Comparison of ENCODE assay signal across 8 mouse cellular contexts in the genomic region with DNA sequence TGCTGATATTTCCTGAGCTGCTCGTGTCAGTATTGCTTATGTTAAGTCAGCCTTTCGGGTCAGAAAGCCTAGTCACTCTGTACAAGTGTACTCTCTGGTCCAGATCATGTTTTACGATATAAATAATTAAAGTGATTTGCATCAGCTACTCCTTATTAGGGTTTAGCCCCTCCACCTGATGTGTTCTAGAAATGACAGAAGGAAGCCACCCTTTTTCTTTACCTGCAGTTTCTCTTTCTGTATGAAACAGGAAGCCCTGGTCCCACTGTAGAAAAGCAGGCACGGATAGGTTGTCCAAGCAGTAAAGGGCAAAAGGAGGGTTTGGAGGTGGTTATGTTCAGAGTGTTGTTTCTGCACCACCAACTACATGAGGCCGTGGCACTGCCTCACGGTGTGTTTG. TPM values are rescaled to one million over a fixed set of nuclear protein-coding genes. Genes with fewer than 3 reads are reported as not detected.
A peak's percentile ranks its signal among the peaks of the same experiment; 100 is the strongest.
DNase-seq lines count a peak whose midpoint lies in the region; ATAC-seq and TF ChIP-seq lines count a peak whose summit lies in the region.

No protein-coding gene starts in this region.

- H3K9me3 ChIP-seq in kidney, embryonic 15.5 days (replicated peaks) = no peaks in the 10 kb centered on the region
- no peaks in the 10 kb centered on the region for H3K9me3 ChIP-seq in midbrain, postnatal 0 days (ENCODE audit: low read length)

- no peak for TF ChIP-seq CTCF in midbrain, postnatal 0 days (IDR thresholded peaks at IDR 0.05)

- no peak overlapping the region for H3K27ac ChIP-seq in kidney, embryonic 15.5 days
- no peak overlapping the region for H3K27ac ChIP-seq in midbrain, postnatal 0 days (ENCODE audit: low read depth, low read length)

- WGBS in kidney, embryonic 15.5 days = 70% methylated on average over 6 of the region's 6 CpGs
- WGBS in midbrain, postnatal 0 days = 76% methylated on average over 6 of the region's 6 CpGs

- ATAC-seq in kidney, embryonic 15.5 days (replicated peaks; ENCODE audit: low FRiP score) = no peak
- no peak for ATAC-seq in midbrain, postnatal 0 days (ENCODE audit: low FRiP score)

- H3K4me2 ChIP-seq in kidney, embryonic 15.5 days = peak overlapping the region; percentile 92
- H3K4me2 ChIP-seq in midbrain, postnatal 0 days (ENCODE audit: low read depth, low read length, poor library complexity, severe bottlenecking) = peak overlapping the region; percentile 89

- peaks cover 63% of the 10 kb centered on the region for H3K36me3 ChIP-seq in kidney, embryonic 15.5 days
- H3K36me3 ChIP-seq in midbrain, postnatal 0 days (ENCODE audit: insufficient read depth, low read length) = peaks cover 27% of the 10 kb centered on the region

- peak overlapping the region; percentile 96; the same call in 1 of the 2 replicates for H3K9ac ChIP-seq in kidney, embryonic 15.5 days
- H3K9ac ChIP-seq in midbrain, postnatal 0 days (replicated peaks; ENCODE audit: low read length, poor library complexity, severe bottlenecking) = no peak overlapping the region

- no peaks in the 10 kb centered on the region for H3K27me3 ChIP-seq in kidney, embryonic 15.5 days
- H3K27me3 ChIP-seq in midbrain, postnatal 0 days (ENCODE audit: insufficient read depth, low read length) = no peaks in the 10 kb centered on the region

- H3K4me1 ChIP-seq in kidney, embryonic 15.5 days = peaks cover 14% of the 10 kb centered on the region
- no peaks in the 10 kb centered on the region; the same call in 1 of the 2 replicates for H3K4me1 ChIP-seq in midbrain, postnatal 0 days (ENCODE audit: insufficient read depth, low read length)

- H3K4me3 ChIP-seq in kidney, embryonic 15.5 days (replicated peaks) = peak overlapping the region; percentile 98
- H3K4me3 ChIP-seq in midbrain, postnatal 0 days (ENCODE audit: low read depth, low read length) = peak overlapping the region; percentile 81; the same call in 1 of the 2 replicates

- no peak for DNase-seq in kidney, postnatal 14 days
- DNase-seq in c-Kit-positive CD71-positive TER-119-negative erythroid progenitor cells, embryonic 14.5 days (ENCODE audit: low read depth) = peak; percentile 25
- DNase-seq in induced T-regulatory cell, adult 2 months (ENCODE audit: low read depth) = peak; percentile 58
- DNase-seq in midbrain, postnatal 0 days (ENCODE audit: low spot score) = no peak
- DNase-seq in adipocyte (ENCODE audit: low spot score) (no peak), MN1 (ENCODE audit: low spot score) (no peak)
- DNase-seq in retina, embryonic 14.5 days (ENCODE audit: low spot score) = no peak

RNA-seq across cellular contexts. Expression of a gene that starts 1.5 kb away (rescaled TPM):
- polyA plus RNA-seq in kidney, embryonic 15.5 days (2015; fragmentation: Nextera tagmentation; extraction: Ambion mirVana) = 14.2 and 15.5 TPM in 2 replicates
- total RNA-seq in midbrain, postnatal 0 days (2014; rRNA removed) = 7.0 and 15.5 TPM in 2 replicates
- 22.1 and 24.7 TPM in 2 replicates for polyA plus RNA-seq in midbrain, postnatal 0 days (2015; fragmentation: Nextera tagmentation; extraction: Ambion mirVana)

RNA-seq across cellular contexts. Expression of a gene that starts 47.1 kb away (rescaled TPM):
- polyA plus RNA-seq in kidney, embryonic 15.5 days (2015; fragmentation: Nextera tagmentation; extraction: Ambion mirVana) = 35.0 and 42.5 TPM in 2 replicates
- 54.5 and 78.4 TPM in 2 replicates for total RNA-seq in midbrain, postnatal 0 days (2014; rRNA removed)
- 48.9 and 55.7 TPM in 2 replicates for polyA plus RNA-seq in midbrain, postnatal 0 days (2015; fragmentation: Nextera tagmentation; extraction: Ambion mirVana)

RNA-seq across cellular contexts. Expression of a gene that starts 47.6 kb away (rescaled TPM):
- polyA plus RNA-seq in kidney, embryonic 15.5 days (2015; fragmentation: Nextera tagmentation; extraction: Ambion mirVana) = 46.9 and 50.3 TPM in 2 replicates
- total RNA-seq in midbrain, postnatal 0 days (2014; rRNA removed) = 163 and 181 TPM in 2 replicates
- polyA plus RNA-seq in midbrain, postnatal 0 days (2015; fragmentation: Nextera tagmentation; extraction: Ambion mirVana) = 135 and 141 TPM in 2 replicates

RNA-seq across cellular contexts. Expression of a gene that starts 58.6 kb away (rescaled TPM):
- polyA plus RNA-seq in kidney, embryonic 15.5 days (2015; fragmentation: Nextera tagmentation; extraction: Ambion mirVana) = 0.49 and 0.71 TPM in 2 replicates
- 43.7 and 50.5 TPM in 2 replicates for total RNA-seq in midbrain, postnatal 0 days (2014; rRNA removed)
- polyA plus RNA-seq in midbrain, postnatal 0 days (2015; fragmentation: Nextera tagmentation; extraction: Ambion mirVana) = 9.4 and 9.5 TPM in 2 replicates

Comparison
In these comparisons a context has a peak if more than half of its experiments do, and no peak if none do; other contexts are left out.
1. DNase-seq: peak in c-Kit-positive CD71-positive TER-119-negative erythroid progenitor cells, embryonic 14.5 days (single experiment) and induced T-regulatory cell, adult 2 months (single experiment); none in kidney, postnatal 14 days (single experiment), midbrain, postnatal 0 days (single experiment), adipocyte (single experiment), MN1 (single experiment) and retina, embryonic 14.5 days (single experiment).